Mouse (Mus musculus) cortical plate, adult 2 months (tissue): ENCODE results near the gene Sgca.

ENCODE experiments used
- CTCF ChIP-seq: fragments of 200-500 bp; IDR thresholded peaks from 2 replicates; pipeline ENCODE4 v1.5.1; 2011; ENCODE audit warnings: mild to moderate bottlenecking, control low read depth, low read length; ENCODE audit not compliant: insufficient read depth; ENCODE audit errors: extremely low read depth
- POLR2A ChIP-seq: fragments of 200-500 bp; IDR thresholded peaks from 2 replicates; pipeline ENCODE4 v1.6.1; 2011; ENCODE audit warnings: mild to moderate bottlenecking, low read length, control low read depth; ENCODE audit not compliant: insufficient read depth; ENCODE audit errors: extremely low read depth

DNA sequence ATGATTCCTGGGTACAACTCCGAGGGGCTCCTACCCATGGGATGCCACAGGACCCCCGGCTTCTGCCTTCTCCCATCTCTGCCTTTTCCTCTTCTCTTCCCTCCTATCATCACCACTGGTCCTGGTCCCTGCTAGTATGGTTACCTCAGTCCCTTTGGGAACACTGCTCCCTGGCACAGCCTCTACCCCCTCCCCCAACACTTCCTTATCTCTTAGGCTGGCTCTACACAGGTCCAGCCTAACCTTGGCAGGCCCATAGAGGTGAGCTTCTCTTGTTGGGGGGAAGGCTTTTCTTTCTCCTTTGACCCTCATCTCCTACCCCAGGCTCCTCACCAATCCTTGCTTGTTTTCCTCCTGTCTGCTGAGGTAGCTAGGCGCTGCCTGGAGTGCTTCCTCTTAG is 39.4 kb upstream of the Sgca start:
- TF ChIP-seq CTCF (no peak), POLR2A (no peak)
